Mouse (Mus musculus) heart, postnatal 0 days (tissue): ENCODE measurements around the gene Dnm3.

Source experiments
- CTCF ChIP-seq: IDR thresholded peaks from 2 replicates; pipeline ENCODE4 v1.5.1; 2016; ENCODE audit warnings: antibody characterized with exemption, control low read depth, low read depth
- EP300 ChIP-seq: IDR thresholded peaks from 2 replicates; pipeline ENCODE4 v1.6.1; 2016; ENCODE audit warnings: antibody characterized with exemption, low read depth

DNA sequence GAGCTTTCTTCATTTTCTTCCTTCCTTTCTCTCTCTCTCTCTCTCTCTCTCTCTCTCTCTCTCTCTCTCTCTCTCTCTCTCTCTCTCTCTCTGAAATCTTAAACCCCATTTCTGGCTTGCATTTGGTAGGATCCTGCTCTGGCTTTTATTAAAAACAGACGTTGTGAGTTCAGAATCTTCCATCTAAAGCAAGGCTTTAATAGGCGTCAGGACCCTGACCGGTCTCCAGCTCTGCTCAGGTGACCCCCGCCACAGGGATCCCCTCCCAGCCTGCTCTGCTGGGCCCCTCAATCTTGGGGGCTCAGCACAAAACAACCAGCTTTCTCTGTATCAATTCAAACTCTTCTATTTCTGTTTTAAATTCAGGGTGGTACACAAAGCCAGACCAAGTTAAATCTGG is 469.6 kb downstream of the Dnm3 start:
- TF ChIP-seq CTCF (no peak), EP300 (no peak)
